Mouse (Mus musculus) forebrain, embryonic 10.5 days (tissue): ENCODE data around the gene Iqgap1. TPM values are rescaled to one million over a fixed set of nuclear protein-coding genes. Genes with fewer than 3 reads are reported as not detected.
"Not testable (repeated sequence)": the region's sequence is repeated elsewhere in the genome, so short reads cannot be mapped to it uniquely, and the experiment has no call there.

ENCODE experiments used
- DNase-seq: peaks from one replicate; pipeline ENCODE4 v3.0.0-alpha.2; 2017; ENCODE audit warnings: low spot score; ENCODE audit errors: extremely low spot score
- H3K27ac ChIP-seq: fragments of 300-500 bp; sonication (generic); 2 replicates; pipeline ENCODE4 v1.5.1; 2016; ENCODE audit warnings: mild to moderate bottlenecking
- H3K27me3 ChIP-seq: fragments of 300-500 bp; sonication (generic); 2 replicates; pipeline ENCODE4 v1.6.1; 2016; ENCODE audit warnings: mild to moderate bottlenecking; ENCODE audit not compliant: poor library complexity, severe bottlenecking
- H3K36me3 ChIP-seq: fragments of 300-500 bp; sonication (generic); replicated peaks from 2 replicates; pipeline ENCODE4 v1.6.1; 2016; ENCODE audit warnings: mild to moderate bottlenecking, moderate library complexity
- H3K4me1 ChIP-seq: fragments of 300-500 bp; sonication (generic); 2 replicates; pipeline ENCODE4 v1.6.1; 2016
- H3K4me3 ChIP-seq: fragments of 300-500 bp; sonication (generic); 2 replicates; pipeline ENCODE4 v1.5.1; 2016; ENCODE audit warnings: mild to moderate bottlenecking, moderate library complexity
- H3K9me3 ChIP-seq: fragments of 300-500 bp; sonication (generic); 2 replicates; pipeline ENCODE4 v1.6.1; 2016; ENCODE audit warnings: mild to moderate bottlenecking, moderate library complexity
- WGBS: fragments of 180-500 bp; shearing (Covaris S2); methylation state at CpG from one replicate; pipeline ENCODE4 v1.1.7; 2016; 5-methylcytosine and 5-hydroxymethylcytosine counted together
- polyA plus RNA-seq: library from polyadenylated mRNA; unstranded; fragments of >200 nt; fragmentation: Nextera tagmentation; extraction: Ambion mirVana; gene quantifications from 2 replicates; pipeline ENCODE4 v1.2.1, GENCODE M21; 2016

The Iqgap1 gene
- polyA plus RNA-seq, 1 experiment from 2014 or later: 29.1 TPM

DNA sequence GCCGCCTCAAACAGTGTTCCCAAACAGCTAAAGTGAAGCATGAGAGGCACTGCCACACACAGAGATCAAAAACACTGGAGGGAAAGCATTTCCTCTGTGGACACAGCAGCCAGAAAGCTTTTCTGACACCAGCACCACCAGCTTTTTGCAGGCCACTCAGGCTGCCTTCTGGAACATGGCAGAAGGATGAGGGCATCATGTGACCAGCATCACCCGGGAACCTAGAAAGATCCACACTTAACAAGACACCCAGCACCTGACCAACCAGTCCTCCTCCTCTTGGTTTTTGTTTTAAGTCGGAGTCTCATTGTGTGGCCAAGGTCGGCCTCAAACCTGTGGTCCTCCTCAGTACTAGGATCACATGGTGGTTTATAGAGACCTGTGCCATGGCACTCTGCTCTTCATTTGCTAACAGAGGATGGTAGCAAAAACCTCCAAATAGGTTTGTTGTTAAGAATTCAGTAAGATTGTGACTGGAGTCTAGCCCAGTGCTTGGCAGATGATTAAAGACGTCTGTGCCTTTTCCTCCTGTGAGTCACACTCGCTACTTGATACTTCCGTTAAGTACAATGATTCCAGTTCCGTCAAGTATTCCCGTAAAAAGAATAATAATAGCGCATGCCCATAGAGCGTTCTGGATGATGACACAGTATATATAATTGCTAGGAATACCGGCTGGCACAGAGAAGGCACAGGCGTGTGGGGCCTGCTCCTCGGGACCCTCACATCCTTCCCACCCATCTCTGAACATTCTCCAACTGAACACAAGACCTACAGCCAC, 51.8 kb downstream of the Iqgap1 start:
- WGBS: 88% methylated on average over 14 of the region's 14 CpGs
- Histone ChIP-seq H3K27me3 (no peaks in the 10 kb centered on the region), H3K27ac (no peak overlapping the region), H3K9me3 (no peaks in the 10 kb centered on the region), H3K36me3 (no peaks in the 10 kb centered on the region), H3K4me3 (no peak overlapping the region), H3K4me1 (no peaks in the 10 kb centered on the region; the same call in 1 of the 2 replicates)
- DNase-seq: no peak

DNA sequence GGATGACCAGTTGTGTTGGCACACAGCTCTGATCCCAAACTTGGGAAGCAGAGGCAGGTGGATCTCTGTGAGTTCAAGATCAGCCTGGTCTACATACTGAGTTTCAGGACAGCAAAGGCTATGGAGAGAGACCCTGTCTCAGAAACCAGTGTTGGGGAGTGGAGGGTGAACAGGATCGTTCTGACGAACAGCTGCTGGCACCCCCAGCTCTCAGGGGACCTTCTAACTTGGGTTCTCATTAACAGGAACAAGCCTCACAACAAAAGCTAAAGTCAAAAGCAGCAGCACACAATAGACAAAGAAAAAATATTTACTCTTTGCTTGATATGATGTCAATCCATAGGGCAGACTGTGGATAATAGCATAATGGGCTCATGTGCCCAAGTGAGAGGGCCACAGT, 55.3 kb downstream of the Iqgap1 start:
- WGBS: 95% methylated on average over 2 of the region's 2 CpGs
- no peaks in the 10 kb centered on the region for H3K27me3 ChIP-seq
- peaks cover 6% of the 10 kb centered on the region for H3K36me3 ChIP-seq
- no peaks in the 10 kb centered on the region for H3K9me3 ChIP-seq
- no peak overlapping the region for H3K27ac ChIP-seq
- no peak overlapping the region for H3K4me3 ChIP-seq
- no peak for DNase-seq
- H3K4me1 ChIP-seq: no peaks in the 10 kb centered on the region; the same call in 1 of the 2 replicates

DNA sequence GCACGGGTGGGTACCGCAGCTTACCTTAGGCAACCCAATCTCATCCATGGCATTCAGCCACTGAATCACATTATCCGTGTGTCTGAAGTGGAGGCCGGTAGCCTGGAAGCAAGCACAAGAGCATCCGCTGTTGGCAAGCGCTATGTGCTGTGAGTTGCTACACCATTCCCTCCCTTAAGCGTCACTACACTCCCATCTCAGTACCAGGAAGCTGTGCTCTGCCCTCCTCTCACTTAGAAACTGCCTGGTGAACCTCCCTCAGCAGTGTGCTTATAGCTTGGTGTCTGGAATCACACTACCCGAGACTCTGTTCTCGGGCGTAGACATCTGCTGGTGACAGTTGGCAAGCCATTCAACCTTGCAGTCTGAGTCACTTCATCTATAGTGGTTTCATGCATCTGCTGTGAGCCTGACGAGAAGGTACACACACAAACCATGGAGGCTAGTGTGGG, 58.9 kb downstream of the Iqgap1 start:
- no peaks in the 10 kb centered on the region for H3K27me3 ChIP-seq
- no peak overlapping the region for H3K4me3 ChIP-seq
- H3K9me3 ChIP-seq: no peaks in the 10 kb centered on the region
- no peak for DNase-seq
- peaks cover 6% of the 10 kb centered on the region for H3K36me3 ChIP-seq
- whole genome bisulfite sequencing: 91% methylated on average over 11 of the region's 11 CpGs
- H3K27ac ChIP-seq: no peak overlapping the region
- peaks cover 12% of the 10 kb centered on the region for H3K4me1 ChIP-seq

DNA sequence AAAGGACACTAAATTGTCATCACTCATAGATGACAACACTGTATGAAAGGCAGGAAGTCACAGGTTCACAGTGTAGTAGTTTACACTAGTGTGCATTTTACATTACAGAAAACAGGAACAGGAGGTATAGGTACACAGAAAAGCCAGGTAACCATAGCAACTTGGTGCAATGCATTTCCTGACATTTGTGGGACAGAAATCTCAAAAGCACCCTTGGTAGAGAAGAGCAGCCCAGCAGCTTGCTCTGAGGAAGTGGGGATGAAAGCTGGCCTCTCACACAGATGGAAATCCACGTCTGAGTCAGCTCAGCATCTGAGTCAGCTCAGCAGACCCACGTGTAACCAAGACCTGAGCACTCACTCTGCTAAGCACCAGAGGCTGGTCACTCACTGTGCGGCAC, 59.7 kb downstream of the Iqgap1 start:
- H3K27ac ChIP-seq: no peak overlapping the region
- DNase-seq: no peak
- WGBS: 84% methylated on average over 3 of the region's 3 CpGs

DNA sequence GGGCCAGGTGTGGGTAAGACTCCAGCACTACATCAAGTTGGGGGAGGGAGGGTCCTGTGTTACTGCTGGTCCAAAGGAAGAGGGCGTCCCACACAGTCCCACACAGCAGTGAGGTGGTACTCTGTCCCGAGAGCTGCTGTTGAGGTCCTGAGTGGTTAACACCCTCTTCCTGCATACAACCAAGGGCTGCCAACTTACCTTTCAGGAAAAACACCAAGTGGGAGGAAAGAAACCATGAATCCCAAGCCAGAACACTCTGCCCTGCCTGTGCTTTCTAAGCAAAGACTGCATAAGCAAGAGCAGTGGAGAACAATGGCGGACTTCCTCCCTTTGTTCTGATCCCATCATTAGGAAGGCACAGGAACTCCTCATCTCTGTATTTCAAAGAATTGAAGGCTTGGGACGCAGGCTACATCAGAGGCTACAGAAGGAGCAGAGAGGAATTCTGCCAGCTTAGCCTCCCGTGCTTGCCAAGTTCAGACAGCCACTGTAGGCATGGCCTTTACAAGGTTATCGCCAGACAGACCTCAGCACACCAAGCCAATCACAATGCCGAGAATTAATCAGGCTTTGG, 61.8 kb downstream of the Iqgap1 start:
- peaks cover 10% of the 10 kb centered on the region for H3K36me3 ChIP-seq
- H3K9me3 ChIP-seq: no peaks in the 10 kb centered on the region
- peak overlapping the region; percentile 60; the same call in 1 of the 2 replicates for H3K27ac ChIP-seq
- H3K4me3 ChIP-seq: no peak overlapping the region
- no peaks in the 10 kb centered on the region for H3K27me3 ChIP-seq
- WGBS: 73% methylated on average over 7 of the region's 7 CpGs
- DNase-seq: no peak
- peaks cover 12% of the 10 kb centered on the region for H3K4me1 ChIP-seq

More for the DNA sequence above, 59.7 kb downstream of the Iqgap1 start:
- peaks cover 12% of the 10 kb centered on the region for H3K4me1 ChIP-seq
- H3K4me3 ChIP-seq: no peak overlapping the region
- H3K27me3 ChIP-seq: no peaks in the 10 kb centered on the region
- no peaks in the 10 kb centered on the region for H3K9me3 ChIP-seq
- H3K36me3 ChIP-seq: peaks cover 6% of the 10 kb centered on the region

DNA sequence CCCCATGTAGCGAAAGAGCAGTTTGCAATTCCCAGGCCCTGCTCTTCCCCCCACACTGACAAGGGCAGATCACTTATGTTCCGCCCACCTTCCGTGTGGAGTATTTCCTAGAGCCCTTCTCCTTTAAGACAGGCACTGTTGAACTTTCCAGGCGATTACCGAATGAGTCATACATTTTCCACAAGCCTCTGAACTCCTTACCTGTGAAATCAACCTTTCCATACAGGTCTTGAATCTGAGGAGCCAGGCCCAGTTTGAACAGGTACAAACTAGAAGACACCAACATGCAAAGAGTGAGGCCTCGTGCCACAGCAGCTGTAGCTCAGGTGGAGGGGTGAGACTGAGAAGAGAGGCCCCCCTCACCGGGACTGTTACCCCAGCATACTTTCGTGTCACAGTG, 63.5 kb downstream of the Iqgap1 start:
- Histone ChIP-seq H3K9me3 (no peaks in the 10 kb centered on the region), H3K4me3 (no peak overlapping the region), H3K4me1 (peaks cover 12% of the 10 kb centered on the region), H3K27ac (no peak overlapping the region), H3K27me3 (no peaks in the 10 kb centered on the region), H3K36me3 (peaks cover 24% of the 10 kb centered on the region)
- WGBS: 90% methylated on average over 8 of the region's 8 CpGs
- DNase-seq: no peak

DNA sequence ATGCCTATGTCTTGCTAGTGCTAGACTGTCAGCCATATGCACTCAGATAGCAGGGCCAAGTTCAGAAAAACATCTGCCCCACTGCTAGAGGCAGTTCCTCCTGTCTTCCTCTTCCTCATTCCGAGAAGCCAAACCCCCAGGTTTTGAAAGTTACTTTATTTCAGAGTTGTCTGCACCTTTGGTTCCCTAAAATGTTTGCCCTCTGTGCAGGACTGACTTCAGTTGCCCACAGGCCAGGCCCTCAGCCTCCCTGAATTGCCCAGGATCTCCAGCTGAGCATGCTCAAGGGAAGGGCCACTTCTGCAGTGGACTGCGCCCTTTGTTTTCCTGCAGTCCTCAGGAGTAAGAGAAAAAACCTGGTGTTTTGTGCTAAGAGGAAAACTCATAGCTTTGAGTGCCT, 71.7 kb downstream of the Iqgap1 start:
- no peaks in the 10 kb centered on the region for H3K27me3 ChIP-seq
- DNase-seq: no peak
- 88% methylated on average over 2 of the region's 2 CpGs for WGBS
- peak overlapping the region; percentile 48; the same call in 1 of the 2 replicates for H3K27ac ChIP-seq
- H3K4me3 ChIP-seq: no peak overlapping the region
- peaks cover 70% of the 10 kb centered on the region for H3K36me3 ChIP-seq
- peaks cover 8% of the 10 kb centered on the region for H3K4me1 ChIP-seq
- H3K9me3 ChIP-seq: no peaks in the 10 kb centered on the region

DNA sequence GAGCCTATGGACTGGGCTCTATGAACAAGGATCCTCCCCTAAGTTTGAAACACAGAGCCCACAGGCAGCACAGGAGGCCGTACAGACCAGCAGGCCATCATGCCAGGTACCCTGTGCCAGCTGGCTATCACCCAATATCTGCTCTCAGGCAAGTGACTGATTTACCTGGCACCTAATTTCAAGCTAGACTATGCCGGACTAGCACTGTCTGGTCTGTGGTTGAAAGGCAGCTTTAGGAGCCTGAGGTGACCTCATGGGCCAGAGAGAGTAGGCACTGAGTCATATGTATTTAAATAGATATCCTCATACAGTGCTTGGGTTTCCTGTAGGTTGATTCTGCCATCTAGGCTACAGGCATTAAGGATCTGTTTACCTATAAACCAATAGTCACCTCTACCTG, 72.2 kb downstream of the Iqgap1 start:
- peaks cover 69% of the 10 kb centered on the region for H3K36me3 ChIP-seq
- peaks cover 8% of the 10 kb centered on the region for H3K4me1 ChIP-seq
- no peaks in the 10 kb centered on the region for H3K9me3 ChIP-seq
- no peaks in the 10 kb centered on the region for H3K27me3 ChIP-seq
- no peak overlapping the region for H3K4me3 ChIP-seq
- WGBS: 90% methylated on average over 2 of the region's 2 CpGs
- no peak for DNase-seq
- H3K27ac ChIP-seq: no peak overlapping the region

DNA sequence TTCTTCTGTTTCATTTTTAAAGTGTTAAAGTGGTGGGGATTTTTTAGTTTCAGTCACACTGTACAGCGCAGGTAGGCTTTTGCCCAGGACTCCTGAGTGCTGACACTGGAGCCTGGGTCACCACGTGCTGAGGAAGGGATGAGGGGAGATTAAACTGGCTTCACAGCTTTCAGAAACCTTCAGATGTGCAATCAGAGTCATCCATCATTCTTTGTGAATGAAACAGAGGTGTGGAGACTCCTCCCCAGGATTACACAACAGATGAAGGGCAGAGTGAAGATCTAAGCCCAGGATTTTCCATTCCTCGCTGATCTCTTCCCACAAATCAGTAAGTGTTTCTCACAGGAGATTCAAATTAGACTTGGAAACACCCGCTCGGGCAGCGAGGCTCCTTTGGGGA, 76.2 kb downstream of the Iqgap1 start:
- Histone ChIP-seq H3K4me3 (no peak overlapping the region), H3K36me3 (peaks cover 53% of the 10 kb centered on the region), H3K27ac (no peak overlapping the region), H3K27me3 (no peaks in the 10 kb centered on the region), H3K4me1 (peaks cover 30% of the 10 kb centered on the region), H3K9me3 (no peaks in the 10 kb centered on the region)
- DNase-seq: no peak
- WGBS: 81% methylated on average over 6 of the region's 6 CpGs

DNA sequence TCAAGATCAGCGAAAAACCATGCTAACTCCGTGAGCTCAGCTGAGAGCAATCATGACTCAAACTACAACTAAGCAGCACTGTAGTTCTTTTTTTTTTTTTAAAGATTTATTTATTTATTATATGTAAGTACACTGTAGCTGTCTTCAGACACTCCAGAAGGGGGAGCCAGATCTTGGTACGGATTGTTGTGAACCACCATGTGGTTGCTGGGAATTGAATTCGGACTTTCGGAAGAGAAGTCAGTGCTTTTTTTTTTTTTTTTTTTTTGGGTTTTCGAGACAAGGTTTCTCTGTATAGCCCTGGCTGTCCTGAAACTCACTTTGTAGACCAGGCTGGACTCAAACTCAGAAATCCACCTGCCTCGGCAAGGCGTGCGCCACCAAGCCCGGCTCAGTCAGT, 76.7 kb downstream of the Iqgap1 start:
- H3K27me3 ChIP-seq, H3K27ac ChIP-seq, H3K9me3 ChIP-seq, H3K4me3 ChIP-seq, DNase-seq: not testable (repeated sequence)
- 93% methylated on average over 10 of the region's 10 CpGs for WGBS
- Histone ChIP-seq H3K36me3 (peaks cover 55% of the 10 kb centered on the region), H3K4me1 (peaks cover 36% of the 10 kb centered on the region)

DNA sequence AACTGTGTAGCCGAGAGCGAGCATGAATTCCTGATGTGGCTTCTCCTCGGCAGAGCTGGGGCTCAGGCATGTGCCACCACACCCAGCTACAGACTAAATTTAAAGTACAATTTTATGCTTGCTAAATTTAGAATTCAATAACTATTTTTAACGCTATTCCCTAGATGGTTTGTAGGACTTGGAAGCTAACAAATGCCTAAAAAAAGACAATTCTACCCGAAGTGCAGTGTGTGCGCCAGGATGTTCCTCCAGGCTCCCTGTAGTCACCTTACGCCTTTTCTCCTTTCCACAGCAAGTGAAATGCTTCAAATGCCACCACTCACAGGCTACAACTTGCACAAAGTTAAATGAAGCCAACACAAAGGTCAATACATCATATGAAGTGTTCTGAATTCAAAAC, 78.4 kb downstream of the Iqgap1 start:
- no peaks in the 10 kb centered on the region for H3K27me3 ChIP-seq
- 71% methylated on average over 7 of the region's 7 CpGs for WGBS
- H3K4me3 ChIP-seq: no peak overlapping the region
- no peak for DNase-seq
- H3K27ac ChIP-seq: peak overlapping the region; percentile 80
- H3K9me3 ChIP-seq: no peaks in the 10 kb centered on the region
- peaks cover 61% of the 10 kb centered on the region for H3K36me3 ChIP-seq
- peaks cover 39% of the 10 kb centered on the region for H3K4me1 ChIP-seq

DNA sequence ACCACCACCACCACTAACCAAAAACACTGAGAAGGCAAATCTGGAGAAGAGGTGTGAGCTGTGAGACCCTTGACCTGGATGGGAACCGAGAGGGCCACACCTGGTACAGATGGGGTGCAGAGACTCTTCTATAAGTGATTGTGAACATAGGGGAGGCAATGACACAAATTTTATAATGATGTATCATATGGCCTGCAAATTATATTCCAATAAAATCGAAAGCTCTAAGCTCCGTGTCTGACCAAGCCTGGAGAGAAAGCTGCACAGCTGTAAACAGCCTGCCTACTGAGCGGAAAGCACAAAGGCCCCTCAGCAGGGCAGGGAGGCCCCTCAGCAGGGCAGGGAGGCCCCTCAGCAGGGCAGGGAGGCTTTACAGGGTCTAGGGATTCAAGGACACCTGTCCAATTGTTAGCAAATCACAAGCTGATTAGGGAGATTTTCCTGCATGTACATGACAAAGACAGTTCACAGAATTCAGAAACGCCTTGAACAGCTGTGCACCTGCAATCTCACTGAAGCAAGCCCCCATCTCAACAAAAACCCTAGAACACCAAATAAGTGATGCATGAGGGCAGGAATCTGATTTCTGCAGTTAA, 79.5 kb downstream of the Iqgap1 start:
- Histone ChIP-seq H3K36me3 (peaks cover 61% of the 10 kb centered on the region), H3K9me3 (no peaks in the 10 kb centered on the region), H3K27me3 (no peaks in the 10 kb centered on the region), H3K27ac (peak overlapping the region; percentile 80), H3K4me1 (peaks cover 39% of the 10 kb centered on the region), H3K4me3 (peak overlapping the region; percentile 14)
- peak; percentile 29 for DNase-seq
- 12% methylated on average over 5 of the region's 5 CpGs for WGBS

DNA sequence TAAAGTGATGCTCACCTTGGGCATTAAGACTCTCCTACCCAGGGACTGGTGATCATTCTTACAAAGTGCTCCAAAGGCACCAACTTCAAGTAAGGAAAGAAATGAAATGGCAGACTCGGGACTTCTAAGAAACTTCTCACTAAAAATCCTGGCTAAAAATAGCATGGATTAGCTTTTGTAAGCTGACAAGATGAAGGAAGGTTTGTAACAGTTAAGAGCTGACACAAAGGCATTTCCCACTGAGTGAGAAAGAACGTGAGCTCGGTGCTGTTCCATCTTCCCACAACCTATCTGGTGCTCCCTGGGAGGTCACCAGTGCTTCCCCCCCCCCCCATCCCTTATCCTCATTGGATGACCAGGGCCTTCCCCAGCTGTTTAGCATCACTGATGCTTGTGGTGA, 80.0 kb downstream of the Iqgap1 start:
- H3K36me3 ChIP-seq: peaks cover 56% of the 10 kb centered on the region
- 4% methylated on average over 3 of the region's 3 CpGs for WGBS
- no peaks in the 10 kb centered on the region for H3K9me3 ChIP-seq

More for the DNA sequence above, 80.0 kb downstream of the Iqgap1 start:
- peak overlapping the region; percentile 14 for H3K4me3 ChIP-seq
- H3K27me3 ChIP-seq: no peaks in the 10 kb centered on the region
- DNase-seq: no peak
- peaks cover 39% of the 10 kb centered on the region for H3K4me1 ChIP-seq
- H3K27ac ChIP-seq: peak overlapping the region; percentile 80
